Mouse (Mus musculus) thymus, postnatal 25 days (tissue): Measurements from ENCODE around the gene Ppp1r9a.

Experiments
- DNase-seq: peaks from one replicate; pipeline ENCODE4 v3.0.0; 2022

Gene Ppp1r9a

DNA sequence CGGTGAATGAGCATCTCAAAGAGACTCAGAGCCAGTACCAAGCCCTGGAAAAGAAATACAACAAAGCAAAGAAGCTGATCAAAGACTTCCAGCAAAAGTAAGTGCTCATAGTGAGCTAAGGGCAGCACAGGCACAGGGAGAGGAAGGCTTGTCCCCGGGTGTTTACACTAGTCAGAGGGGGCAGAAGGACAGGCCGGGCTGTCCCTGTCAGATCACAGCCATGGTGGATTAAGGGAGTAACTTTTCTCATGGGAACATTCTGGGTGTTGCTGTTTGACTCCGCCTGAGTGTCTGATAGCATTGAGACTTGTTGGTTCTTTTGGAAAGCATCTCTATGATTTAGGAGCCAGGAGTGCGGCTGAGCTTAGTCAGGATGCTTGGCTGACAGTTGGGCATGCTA lies 211.0 kb downstream of the Ppp1r9a start:
- no peak for DNase-seq

GRCm38 (mm10) chr6:5114857-5115256 lies 212.1 kb downstream of the Ppp1r9a start:
- DNase-seq = no peak

GRCm38 (mm10) chr6:5119181-5119910 lies 216.6 kb downstream of the Ppp1r9a start:
- no peak for DNase-seq

DNA sequence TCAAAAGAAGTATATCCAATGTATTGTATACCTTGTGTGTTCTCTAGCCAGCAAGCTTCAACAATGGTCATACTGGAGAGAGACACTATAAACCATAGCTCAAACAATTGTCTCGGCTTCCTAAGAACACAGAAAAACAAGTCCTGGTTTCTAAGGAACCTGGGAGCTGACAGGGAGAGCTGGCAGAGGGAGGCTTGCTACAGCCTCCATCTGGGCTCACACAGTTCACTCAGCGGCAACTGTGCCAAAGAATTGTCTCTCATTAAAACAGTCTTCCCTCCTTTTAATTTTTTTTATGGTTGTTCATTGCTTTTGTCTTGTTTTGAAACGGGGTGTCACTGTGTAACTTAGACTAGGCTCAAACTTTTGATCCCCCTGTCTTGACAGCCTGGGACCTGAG lies 217.5 kb downstream of the Ppp1r9a start:
- DNase-seq = no peak

DNA sequence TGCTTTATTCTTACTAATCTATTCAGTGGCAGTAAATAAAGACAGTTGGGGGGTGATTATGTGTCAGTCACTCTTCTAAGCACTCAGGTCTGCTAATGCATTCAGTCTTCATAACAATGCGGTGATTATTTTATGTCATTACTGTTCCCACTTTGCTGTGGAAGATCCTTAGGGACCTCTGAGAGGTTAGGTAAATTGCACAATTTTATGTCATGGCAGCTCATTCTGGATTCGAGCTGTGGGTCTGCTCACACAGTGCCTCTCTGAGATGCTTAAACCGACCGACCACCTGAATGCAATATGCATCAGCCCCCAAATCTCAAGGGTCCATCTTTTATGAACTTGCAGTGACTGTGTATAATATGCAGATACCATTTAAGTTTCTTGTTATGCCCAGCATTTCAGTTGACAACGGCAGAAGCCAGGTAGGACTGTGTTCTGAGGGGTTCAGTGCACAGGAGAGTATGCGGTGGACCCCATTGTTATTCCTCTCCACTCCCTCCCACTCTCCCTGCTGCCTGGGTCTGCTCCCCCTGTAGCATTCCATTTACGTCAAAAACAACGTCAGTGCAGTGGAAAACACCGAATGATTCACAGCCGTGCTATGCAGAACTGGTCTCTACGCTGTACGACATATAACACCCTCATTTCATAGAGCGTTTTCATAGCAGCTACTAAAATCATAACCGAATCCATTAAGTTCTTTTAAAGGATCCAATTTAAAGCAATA lies 226.8 kb downstream of the Ppp1r9a start:
- no peak for DNase-seq

DNA sequence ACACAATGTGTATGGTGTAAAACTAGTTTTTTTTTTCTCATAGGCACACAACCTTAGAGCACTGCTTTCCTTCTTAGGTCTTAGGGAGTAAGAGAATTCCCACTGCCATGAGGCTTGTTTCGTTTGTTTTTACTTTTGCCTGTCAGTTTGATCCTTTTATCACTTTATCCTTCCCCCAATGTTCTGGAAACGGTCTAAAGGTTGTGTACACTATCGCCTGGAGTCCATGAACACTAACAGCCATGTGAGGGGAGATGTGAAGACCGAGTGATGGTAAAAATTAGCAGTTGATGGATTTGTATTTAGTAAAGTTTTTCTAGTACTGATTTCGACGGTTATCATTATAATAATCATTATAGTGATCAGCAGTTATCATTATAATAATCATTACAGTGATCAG lies 232.3 kb downstream of the Ppp1r9a start:
- DNase-seq = no peak

DNA sequence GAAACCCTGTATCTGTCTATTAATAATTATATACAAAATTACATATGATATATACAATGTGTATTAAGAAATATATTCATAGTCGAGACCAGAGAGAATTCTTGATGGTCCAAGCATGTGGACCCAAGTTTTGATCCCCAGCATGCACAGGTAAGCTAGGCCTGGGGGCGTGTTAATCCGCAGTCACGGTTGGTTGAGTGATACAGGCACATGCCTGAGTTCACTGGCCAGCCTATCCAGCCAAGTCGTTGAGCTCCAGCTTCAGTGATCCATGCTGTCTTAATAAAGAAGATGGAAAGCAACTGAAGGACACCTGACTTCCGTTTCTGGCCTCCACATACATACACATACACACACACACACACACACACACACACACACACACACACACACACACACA lies 233.3 kb downstream of the Ppp1r9a start:
- DNase-seq = no peak

- DNase-seq = no peak
Observed at GRCm38 (mm10) chr6:5138875-5139631, 236.3 kb downstream of the Ppp1r9a start.

DNA sequence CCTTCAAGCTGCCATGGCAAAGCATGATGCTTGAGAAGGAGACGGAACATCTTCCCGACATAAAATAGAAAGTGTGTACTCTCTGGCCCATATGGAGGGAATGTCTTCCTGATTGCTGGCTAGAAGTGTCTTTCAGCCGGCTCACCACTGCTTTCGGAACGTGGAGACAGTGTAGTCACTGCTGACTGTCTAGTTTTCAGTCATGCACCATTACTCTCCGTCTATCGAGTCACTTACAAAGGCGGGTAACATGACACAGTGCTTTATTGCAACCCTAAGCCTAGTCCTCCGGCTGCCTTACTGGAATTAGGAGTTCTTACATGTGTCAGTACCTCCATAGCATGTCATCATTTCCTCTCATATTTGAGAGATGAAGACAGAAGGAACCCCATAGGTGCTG lies 236.9 kb downstream of the Ppp1r9a start:
- DNase-seq = no peak

DNA sequence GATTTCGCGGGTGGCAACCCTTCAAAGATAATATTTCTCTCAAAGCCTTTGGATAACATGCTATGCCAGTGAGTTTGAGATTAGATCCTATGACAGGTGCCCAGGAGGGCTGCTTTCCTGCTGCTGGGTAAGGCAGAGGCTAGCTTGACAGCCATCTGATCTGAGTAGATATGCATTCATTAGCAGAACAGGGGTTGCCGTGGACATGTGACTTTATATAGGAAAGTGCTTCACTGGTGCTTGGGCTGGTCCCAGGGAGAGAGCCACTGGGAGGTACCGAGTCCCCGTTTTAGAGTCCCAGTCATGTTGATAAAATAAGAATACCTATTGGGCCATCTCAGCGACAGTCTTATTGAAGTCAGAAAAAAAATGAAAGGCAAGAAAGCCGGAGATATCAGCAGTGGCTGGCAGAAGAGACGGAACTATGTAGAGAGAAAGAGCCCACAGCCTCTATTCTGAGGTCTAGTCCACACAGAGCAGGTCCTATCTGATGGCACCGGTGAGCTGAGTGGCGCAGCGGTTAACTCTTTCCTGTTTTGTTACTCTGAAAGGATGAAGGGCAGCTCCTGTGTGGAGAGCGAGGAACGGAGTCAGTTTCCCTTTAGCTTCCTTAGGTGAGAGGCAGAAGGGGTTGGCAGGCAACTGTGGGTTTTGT lies 244.9 kb downstream of the Ppp1r9a start:
- no peak for DNase-seq

DNA sequence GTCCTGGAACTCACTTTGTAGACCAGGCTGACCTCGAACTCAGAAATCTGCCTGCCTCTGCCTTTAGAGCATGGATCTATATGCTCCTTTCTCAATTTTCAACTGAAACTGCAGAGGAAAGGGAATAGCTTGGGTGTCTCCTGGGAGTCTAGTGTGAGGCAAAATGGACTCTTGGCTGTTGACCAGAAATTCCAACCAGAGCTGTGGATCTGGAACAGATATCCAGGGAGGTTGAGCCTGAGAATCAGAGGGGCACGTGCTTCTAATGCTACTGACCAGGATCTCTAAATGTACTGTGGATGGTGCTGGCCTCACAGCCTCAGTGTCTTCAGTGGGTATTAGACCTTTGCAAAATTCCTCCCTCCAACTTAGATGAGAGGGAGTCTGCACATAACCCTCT lies 247.2 kb downstream of the Ppp1r9a start:
- no peak for DNase-seq

DNA sequence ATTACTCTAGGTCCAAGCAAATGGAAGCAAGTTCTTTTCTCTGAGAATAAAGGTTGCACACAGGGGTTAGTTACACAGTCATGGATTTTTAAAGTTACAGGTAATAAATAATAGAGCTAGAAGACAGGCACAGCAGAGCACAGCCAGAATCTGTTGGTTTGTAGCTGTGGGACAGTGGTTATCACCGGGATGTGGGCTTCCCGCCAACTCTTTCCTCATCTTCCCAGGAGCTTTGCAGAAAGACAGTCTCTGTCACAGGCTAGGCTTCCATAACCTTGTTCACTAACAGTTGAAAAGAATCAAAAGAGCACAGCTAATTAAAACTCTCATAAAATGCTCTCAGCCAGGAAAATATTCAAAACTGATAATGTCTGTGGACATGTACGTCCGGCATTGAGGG lies 248.5 kb downstream of the Ppp1r9a start:
- DNase-seq = no peak

GRCm38 (mm10) chr6:5152185-5152584 lies 249.5 kb downstream of the Ppp1r9a start:
- DNase-seq = no peak

GRCm38 (mm10) chr6:5154786-5155185 lies 252.1 kb downstream of the Ppp1r9a start:
- no peak for DNase-seq

GRCm38 (mm10) chr6:5155313-5155927 lies 252.7 kb downstream of the Ppp1r9a start:
- DNase-seq = no peak

DNA sequence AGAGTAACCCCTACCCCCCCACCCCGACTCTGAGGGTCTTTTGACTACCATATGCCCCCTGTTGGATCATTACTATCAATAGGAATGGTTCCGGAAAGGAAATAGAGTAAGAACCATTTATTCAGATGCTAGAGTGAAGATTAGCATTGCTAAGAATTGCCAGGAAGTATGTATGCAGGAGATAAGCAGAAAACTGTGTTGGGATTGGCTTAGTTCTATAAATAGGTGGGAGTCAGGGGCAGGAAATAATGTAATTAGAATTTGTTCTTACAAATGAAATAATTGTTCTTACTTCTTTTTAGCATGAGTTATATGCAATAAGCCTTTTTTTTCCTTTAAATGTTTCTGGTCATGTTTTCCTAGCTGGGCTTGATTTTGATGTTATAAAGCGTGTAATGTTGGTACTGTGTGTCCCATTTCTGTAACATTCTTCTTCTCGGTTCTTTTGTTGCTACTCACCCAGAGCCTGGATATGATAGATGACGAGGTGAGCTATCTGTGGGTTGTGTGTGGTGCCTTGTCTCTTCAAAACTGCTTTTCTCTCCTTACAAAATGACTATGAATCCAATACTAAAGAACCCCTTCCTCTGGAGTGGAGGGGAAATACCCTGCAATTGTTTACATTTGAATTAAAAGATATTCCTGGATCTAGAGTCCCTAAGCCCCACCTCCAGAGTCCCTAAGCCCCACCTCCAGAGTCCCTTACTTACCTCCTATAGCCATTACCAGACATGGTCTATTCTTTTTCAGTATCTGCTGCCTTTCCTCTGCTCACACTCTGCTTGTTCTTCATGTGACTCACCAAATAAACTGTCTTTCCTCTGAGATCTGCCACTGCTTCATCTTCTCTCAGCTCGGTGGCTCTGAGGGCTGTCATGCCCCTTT lies 254.1 kb downstream of the Ppp1r9a start:
- DNase-seq = no peak

GRCm38 (mm10) chr6:5159385-5159791 lies 256.7 kb downstream of the Ppp1r9a start:
- DNase-seq = no peak

- DNase-seq = no peak
Observed at GRCm38 (mm10) chr6:5162052-5162451, 259.3 kb downstream of the Ppp1r9a start.

GRCm38 (mm10) chr6:5163507-5164144 lies 260.9 kb downstream of the Ppp1r9a start:
- DNase-seq = no peak

DNA sequence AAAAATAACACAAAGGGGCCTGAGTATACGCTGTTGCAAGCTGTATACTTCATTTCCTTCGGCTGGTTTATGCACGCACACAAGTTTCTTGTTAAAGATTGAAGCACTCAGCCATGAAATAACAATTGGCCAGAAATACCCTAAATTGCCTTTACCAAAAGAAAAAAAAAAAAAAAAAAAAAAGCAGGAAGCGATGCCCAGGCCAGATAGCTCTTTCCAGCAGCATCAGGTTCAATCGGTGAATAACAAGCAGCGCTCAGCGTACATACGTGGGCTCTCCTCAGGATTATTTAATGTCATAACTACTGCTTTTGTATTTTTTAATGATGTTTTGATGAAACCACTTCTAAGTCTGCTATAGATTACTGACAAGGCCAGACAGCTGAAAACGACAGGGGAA lies 262.1 kb downstream of the Ppp1r9a start:
- no peak for DNase-seq

- DNase-seq = no peak
Observed at GRCm38 (mm10) chr6:5167051-5167677, 264.4 kb downstream of the Ppp1r9a start.
